Mouse (Mus musculus) liver, postnatal 0 days (tissue): Measurements from ENCODE around the gene Fcgr4. TPM values are rescaled to one million over a fixed set of nuclear protein-coding genes. Genes with fewer than 3 reads are reported as not detected.
"Not testable (repeated sequence)": the region's sequence is repeated elsewhere in the genome, so short reads cannot be mapped to it uniquely, and the experiment has no call there.

Experiments
- ATAC-seq: fragments of 200-750 bp; cut with Nextera tagmentation; 2 replicates; pipeline ENCODE4 v1.8.0; 2017; ENCODE audit warnings: mild to moderate bottlenecking, moderate library complexity
- DNase-seq: peaks from one replicate; pipeline ENCODE4 v3.0.0-alpha.2; 2016
- H3K27ac ChIP-seq: fragments of 300-500 bp; sonication (generic); 2 replicates; pipeline ENCODE4 v1.5.1; 2014; ENCODE audit warnings: antibody characterized with exemption, moderate library complexity, mild to moderate bottlenecking, low read depth
- H3K27me3 ChIP-seq: fragments of 300-500 bp; sonication (generic); 2 replicates; pipeline ENCODE4 v1.6.1; 2014; ENCODE audit warnings: low read length, control low read depth, mixed read lengths; ENCODE audit not compliant: insufficient read depth
- H3K36me3 ChIP-seq: fragments of 300-500 bp; sonication (generic); replicated peaks from 2 replicates; pipeline ENCODE4 v1.6.1; 2014; ENCODE audit warnings: mild to moderate bottlenecking, control low read depth, low read length, moderate library complexity, mixed read lengths; ENCODE audit not compliant: insufficient read depth
- H3K4me1 ChIP-seq: fragments of 300-500 bp; sonication (generic); 2 replicates; pipeline ENCODE4 v1.6.1; 2014; ENCODE audit warnings: antibody characterized with exemption, mild to moderate bottlenecking, control low read depth; ENCODE audit not compliant: insufficient read depth
- H3K4me2 ChIP-seq: fragments of 300-500 bp; sonication (generic); 2 replicates; pipeline ENCODE4 v1.6.1; 2014; ENCODE audit warnings: low read depth, mild to moderate bottlenecking, low read length, moderate library complexity, mixed read lengths
- H3K4me3 ChIP-seq: fragments of 300-500 bp; sonication (generic); 2 replicates; pipeline ENCODE4 v1.5.1; 2014; ENCODE audit warnings: low read depth, low read length
- H3K9ac ChIP-seq: fragments of 300-500 bp; sonication (generic); replicated peaks from 2 replicates; pipeline ENCODE4 v1.6.1; 2014; ENCODE audit warnings: mild to moderate bottlenecking, moderate library complexity
- H3K9me3 ChIP-seq: fragments of 300-500 bp; sonication (generic); 2 replicates; pipeline ENCODE4 v1.6.1; 2016; ENCODE audit warnings: mild to moderate bottlenecking, control low read depth, low read length, mixed read lengths
- CTCF ChIP-seq: sonication (generic); IDR thresholded peaks from 2 replicates; pipeline ENCODE4 v1.5.1; 2016; ENCODE audit warnings: antibody characterized with exemption, low read depth
- WGBS: fragments of 180-500 bp; shearing (Covaris S2); extraction: QIAGEN DNeasy Blood & Tissue Kit; methylation state at CpG from one replicate; pipeline ENCODE4 v1.1.7; 2014; ENCODE audit not compliant: insufficient replicate concordance; 5-methylcytosine and 5-hydroxymethylcytosine counted together
- polyA plus RNA-seq: library from polyadenylated mRNA; unstranded; fragments of >200 nt; fragmentation: Nextera tagmentation; extraction: Ambion mirVana; gene quantifications from 2 replicates; pipeline ENCODE4 v1.2.1, GENCODE M21; 2015

Fcgr4 gene
- polyA plus RNA-seq, 1 experiment from 2014 or later: 9.4 TPM

DNA sequence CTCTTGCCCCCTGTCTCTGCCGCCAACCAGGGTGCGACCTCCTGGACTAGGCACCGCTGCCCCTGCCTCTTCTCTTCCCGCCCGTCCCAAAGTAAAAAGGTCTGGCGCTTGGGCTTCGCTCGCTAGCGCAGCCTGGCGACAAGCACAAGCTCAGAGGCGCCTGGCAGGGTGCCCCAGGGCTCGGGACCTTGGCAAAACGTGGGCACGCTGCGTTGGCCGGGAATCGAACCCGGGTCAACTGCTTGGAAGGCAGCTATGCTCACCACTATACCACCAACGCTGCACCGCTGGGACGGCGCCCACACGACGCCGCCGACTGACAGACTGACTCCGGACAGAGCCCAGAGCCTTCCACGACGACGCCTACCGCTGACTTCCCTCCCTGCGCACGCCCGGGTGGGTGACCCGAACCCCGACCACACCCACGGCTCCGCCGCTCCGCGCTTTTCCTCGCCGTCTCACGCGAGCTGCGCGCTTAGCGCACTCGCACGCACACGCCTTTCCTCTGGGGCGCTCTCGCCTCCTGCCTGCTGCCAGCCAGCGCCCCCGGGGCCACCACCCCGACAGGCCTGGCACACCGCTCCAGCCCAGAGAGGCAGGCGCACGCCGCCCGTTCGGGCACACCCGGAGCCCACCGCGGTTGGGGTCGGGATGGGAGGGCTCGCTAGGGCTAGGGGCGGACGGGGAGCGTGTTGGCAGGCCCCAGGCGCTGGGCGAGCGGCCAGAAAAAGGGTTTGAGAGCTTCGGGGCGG lies 45.9 kb downstream of the Fcgr4 start, which contains the start of gene Fcgr3:
Gene Fcgr3 (minus strand): TSS at position 445 of the 752 bp plus-strand sequence.
- WGBS: 3% methylated on average over 36 of the region's 75 CpGs
- Histone ChIP-seq H3K27me3 (peaks cover 21% of the 10 kb centered on the region), H3K27ac (0 out of 2 replicates have a peak within 1 kb of the TSS, but pooled peaks have one; percentile 1), H3K9ac (0 out of 2 replicates have a peak within 1 kb of the TSS, but pooled peaks have one; percentile 3), H3K4me3 (peak within 1 kb of the TSS; percentile 42), H3K4me2 (peak within 1 kb of the TSS; percentile 59)
- ATAC-seq: peak; percentile 72
- H3K9me3 ChIP-seq, H3K36me3 ChIP-seq, H3K4me1 ChIP-seq: not testable (repeated sequence)
- peak; percentile 55 for TF ChIP-seq CTCF
- DNase-seq: peak; percentile 84

DNA sequence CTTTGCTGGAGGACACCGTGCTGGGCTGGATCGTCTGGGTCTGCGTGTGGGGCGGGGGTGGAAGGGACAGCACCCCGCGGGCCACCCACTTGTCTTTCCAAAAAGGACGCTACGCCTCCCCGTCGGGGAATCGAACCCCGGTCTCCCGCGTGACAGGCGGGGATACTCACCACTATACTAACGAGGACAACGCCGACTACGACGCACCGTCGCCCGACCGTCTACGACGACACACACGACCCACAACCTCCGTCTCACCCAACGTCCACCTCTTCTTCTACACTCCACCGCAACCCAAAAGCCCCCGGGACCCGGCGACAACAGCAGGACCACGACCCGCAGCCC lies 46.5 kb downstream of the Fcgr4 start:
- not testable (repeated sequence) for H3K9ac ChIP-seq, H3K9me3 ChIP-seq, H3K27ac ChIP-seq, H3K36me3 ChIP-seq, H3K4me1 ChIP-seq, DNase-seq
- peak; percentile 40 for ATAC-seq
- Histone ChIP-seq H3K4me3 (peak overlapping the region; percentile 42), H3K27me3 (peaks cover 25% of the 10 kb centered on the region), H3K4me2 (peak overlapping the region; percentile 35; the same call in 1 of the 2 replicates)
- WGBS: under 1% methylated on average over 15 of the region's 35 CpGs

DNA sequence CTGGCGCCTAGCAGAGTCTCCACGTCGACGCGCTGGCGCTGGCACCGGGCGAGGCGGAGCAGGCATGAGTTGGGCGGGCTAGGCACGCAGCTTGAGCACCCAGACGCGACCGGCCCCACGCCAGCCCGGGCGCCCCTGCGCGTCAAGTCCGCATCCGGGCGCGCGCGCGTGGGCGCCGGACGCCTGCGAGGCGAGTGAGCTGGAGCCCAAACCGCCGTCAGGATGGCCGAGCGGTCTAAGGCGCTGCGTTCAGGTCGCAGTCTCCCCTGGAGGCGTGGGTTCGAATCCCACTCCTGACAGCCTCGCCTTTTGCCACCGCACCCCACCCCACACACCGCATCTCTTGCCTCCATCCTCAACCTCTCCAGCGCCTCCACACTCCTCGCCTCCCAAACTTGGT lies 47.0 kb downstream of the Fcgr4 start:
- H3K4me2 ChIP-seq, H3K4me3 ChIP-seq, ATAC-seq, H3K9me3 ChIP-seq, H3K36me3 ChIP-seq, H3K9ac ChIP-seq, H3K27ac ChIP-seq, H3K4me1 ChIP-seq, DNase-seq: not testable (repeated sequence)
- 4% methylated on average over 26 of the region's 45 CpGs for WGBS
- peaks cover 25% of the 10 kb centered on the region for H3K27me3 ChIP-seq

DNA sequence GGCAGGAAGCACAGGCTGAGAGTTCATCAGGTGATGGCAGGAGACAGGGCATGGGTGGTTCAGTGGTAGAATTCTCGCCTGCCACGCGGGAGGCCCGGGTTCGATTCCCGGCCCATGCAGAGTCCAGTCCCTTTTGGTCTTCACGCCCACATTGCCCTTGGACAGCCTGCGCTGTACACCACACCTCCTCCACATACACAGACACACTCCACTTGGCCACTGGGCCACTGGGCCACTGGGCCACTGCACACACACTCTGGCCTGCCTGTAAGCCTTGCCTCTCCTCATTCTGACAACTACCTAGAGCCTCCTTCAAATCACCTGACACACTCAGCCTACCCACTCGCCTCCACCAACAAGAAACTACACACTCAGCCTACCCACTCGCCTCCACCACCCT lies 47.9 kb downstream of the Fcgr4 start:
- H3K27me3 ChIP-seq: peaks cover 29% of the 10 kb centered on the region
- H3K4me1 ChIP-seq, H3K27ac ChIP-seq, H3K4me3 ChIP-seq, DNase-seq, H3K9me3 ChIP-seq, H3K4me2 ChIP-seq, H3K36me3 ChIP-seq, H3K9ac ChIP-seq: not testable (repeated sequence)
- 13% methylated on average over 2 of the region's 10 CpGs for WGBS
- peak; percentile 2 for ATAC-seq

DNA sequence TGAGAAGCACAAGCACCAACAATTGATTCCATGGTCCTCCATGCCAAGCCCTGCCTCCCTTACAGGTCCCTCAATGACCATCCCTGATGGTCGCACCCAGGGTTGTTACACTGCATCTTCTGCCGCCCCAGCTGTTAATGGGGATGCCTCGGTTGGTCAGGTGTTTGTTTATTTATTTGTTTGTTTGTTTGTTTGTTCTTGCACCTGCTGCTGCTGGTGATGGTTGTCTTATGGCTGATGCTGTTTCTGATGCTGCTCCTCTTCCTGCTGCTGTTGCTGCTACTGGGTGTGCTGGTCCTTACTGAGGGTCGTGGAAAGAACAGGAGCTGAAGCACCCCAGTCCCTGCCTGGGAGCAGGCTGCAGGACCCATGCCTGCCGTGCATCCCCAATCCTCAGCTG lies 49.2 kb downstream of the Fcgr4 start:
- WGBS: 45% methylated on average over 5 of the region's 5 CpGs
- not testable (repeated sequence) for H3K9ac ChIP-seq, ATAC-seq, H3K9me3 ChIP-seq, H3K4me3 ChIP-seq, H3K4me1 ChIP-seq, H3K36me3 ChIP-seq, H3K4me2 ChIP-seq, H3K27ac ChIP-seq, DNase-seq
- H3K27me3 ChIP-seq: peaks cover 29% of the 10 kb centered on the region

DNA sequence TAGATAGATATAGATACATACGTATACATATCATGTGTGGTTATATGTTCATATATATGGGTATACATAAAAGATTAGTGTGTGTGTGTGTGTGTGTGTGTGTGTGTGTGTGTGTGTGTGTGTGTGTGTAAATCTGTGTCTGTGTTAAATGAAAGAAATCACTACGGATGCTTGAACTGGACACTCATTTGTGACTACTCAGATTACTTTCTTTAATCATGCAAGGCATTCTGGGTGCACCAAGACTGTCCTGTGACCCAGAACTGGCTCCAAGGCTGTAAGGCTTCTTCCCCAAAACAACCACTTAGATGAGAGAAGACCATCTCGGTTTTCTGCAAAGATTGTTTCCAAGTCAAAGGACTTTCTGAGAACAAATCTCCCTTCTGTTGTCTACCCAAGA lies 50.8 kb downstream of the Fcgr4 start:
- 62% methylated on average over 3 of the region's 3 CpGs for WGBS
- DNase-seq, H3K36me3 ChIP-seq, H3K4me2 ChIP-seq, H3K9me3 ChIP-seq, H3K4me3 ChIP-seq, H3K27ac ChIP-seq, ATAC-seq, H3K9ac ChIP-seq, H3K4me1 ChIP-seq: not testable (repeated sequence)
- H3K27me3 ChIP-seq: peaks cover 27% of the 10 kb centered on the region

DNA sequence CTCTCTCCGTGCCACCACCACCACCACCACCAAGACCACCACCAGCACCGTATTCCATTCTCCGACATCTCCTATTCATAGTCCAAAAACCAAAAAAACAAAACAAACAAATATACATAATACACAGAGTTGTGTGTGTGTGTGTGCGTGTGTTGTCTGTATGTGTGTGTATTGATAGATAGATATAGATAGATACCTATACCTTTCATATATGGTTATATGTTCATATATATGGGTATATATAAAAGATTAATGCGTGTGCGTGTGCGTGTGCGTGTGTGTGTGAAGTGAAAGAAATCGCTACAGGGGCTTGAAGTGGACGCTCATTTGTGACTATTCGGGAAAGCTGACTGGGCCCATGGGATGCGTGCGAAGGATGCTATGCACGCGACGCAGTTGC lies 52.2 kb downstream of the Fcgr4 start:
- DNase-seq, H3K9ac ChIP-seq, H3K36me3 ChIP-seq, H3K4me1 ChIP-seq, H3K9me3 ChIP-seq, H3K4me3 ChIP-seq, H3K27ac ChIP-seq, H3K4me2 ChIP-seq, ATAC-seq: not testable (repeated sequence)
- peaks cover 23% of the 10 kb centered on the region for H3K27me3 ChIP-seq
- 20% methylated on average over 11 of the region's 16 CpGs for WGBS

DNA sequence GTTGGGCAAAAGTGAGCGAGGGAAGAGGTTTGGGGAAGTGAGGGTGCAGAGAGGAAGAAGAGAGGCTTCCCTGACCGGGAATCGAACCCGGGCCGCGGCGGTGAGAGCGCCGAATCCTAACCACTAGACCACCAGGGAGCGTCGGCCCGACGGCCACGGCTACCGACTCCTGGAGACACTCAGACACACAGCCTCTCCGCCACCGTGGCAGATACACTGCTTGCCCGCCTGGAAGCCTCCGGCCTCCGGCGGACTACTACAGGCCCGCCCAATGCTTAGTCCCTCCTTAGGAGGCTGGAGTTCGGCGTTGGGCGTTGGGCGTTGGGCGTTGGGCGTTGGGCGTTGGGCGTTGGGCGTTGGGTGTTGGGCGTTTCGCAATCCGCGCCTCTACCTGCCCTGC lies 53.0 kb downstream of the Fcgr4 start:
- ATAC-seq: peak; percentile 80
- not testable (repeated sequence) for DNase-seq, H3K4me3 ChIP-seq, H3K36me3 ChIP-seq, H3K9me3 ChIP-seq, H3K27ac ChIP-seq, H3K9ac ChIP-seq, H3K4me2 ChIP-seq, H3K4me1 ChIP-seq
- no CpG with 5 or more reads among the region's 35 CpGs for WGBS
- H3K27me3 ChIP-seq: peaks cover 23% of the 10 kb centered on the region

DNA sequence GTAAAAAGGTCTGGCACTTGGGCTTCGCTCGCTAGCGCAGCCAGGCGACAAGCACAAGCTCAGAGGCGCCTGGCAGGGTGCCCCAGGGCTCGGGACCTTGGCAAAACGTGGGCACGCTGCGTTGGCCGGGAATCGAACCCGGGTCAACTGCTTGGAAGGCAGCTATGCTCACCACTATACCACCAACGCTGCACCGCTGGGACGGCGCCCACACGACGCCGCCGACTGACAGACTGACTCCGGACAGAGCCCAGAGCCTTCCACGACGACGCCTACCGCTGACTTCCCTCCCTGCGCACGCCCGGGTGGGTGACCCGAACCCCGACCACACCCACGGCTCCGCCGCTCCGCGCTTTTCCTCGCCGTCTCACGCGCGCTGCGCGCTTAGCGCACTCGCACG lies 53.5 kb downstream of the Fcgr4 start:
- H3K27ac ChIP-seq, H3K36me3 ChIP-seq, DNase-seq, H3K9ac ChIP-seq, H3K4me2 ChIP-seq, H3K9me3 ChIP-seq, H3K4me3 ChIP-seq, H3K4me1 ChIP-seq: not testable (repeated sequence)
- peak; percentile 74 for ATAC-seq
- H3K27me3 ChIP-seq: peaks cover 24% of the 10 kb centered on the region
- WGBS: no CpG with 5 or more reads among the region's 45 CpGs

DNA sequence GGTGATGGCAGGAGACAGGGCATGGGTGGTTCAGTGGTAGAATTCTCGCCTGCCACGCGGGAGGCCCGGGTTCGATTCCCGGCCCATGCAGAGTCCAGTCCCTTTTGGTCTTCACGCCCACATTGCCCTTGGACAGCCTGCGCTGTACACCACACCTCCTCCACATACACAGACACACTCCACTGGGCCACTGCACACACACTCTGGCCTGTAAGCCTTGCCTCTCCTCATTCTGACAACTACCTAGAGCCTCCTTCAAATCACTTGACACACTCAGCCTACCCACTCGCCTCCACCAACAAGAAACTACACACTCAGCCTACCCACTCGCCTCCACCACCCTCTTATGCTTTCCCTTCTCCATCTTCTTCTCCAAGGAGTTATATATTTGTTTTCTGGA lies 55.6 kb downstream of the Fcgr4 start:
- H3K9ac ChIP-seq, H3K4me1 ChIP-seq, H3K4me2 ChIP-seq, H3K27ac ChIP-seq, H3K9me3 ChIP-seq, H3K4me3 ChIP-seq, H3K36me3 ChIP-seq: not testable (repeated sequence)
- H3K27me3 ChIP-seq: peaks cover 30% of the 10 kb centered on the region
- DNase-seq: peak; percentile 31
- 15% methylated on average over 4 of the region's 10 CpGs for WGBS
- ATAC-seq: peak; percentile 5
